Mouse (Mus musculus) embryonic fibroblast, embryonic 13.5 days (primary cell): Measurements from ENCODE around the gene Il17d. TPM values are rescaled to one million over a fixed set of nuclear protein-coding genes. Genes with fewer than 3 reads are reported as not detected.

Experiments used
- H3K27ac ChIP-seq: 2 replicates; pipeline ENCODE4 v1.5.1; 2012; ENCODE audit warnings: low read length, control low read depth, inconsistent platforms; ENCODE audit not compliant: insufficient read depth
- H3K4me1 ChIP-seq: 2 replicates; pipeline ENCODE4 v1.6.1; 2011; ENCODE audit warnings: low read length; ENCODE audit not compliant: control insufficient read depth, insufficient read depth
- H3K4me3 ChIP-seq: 2 replicates; pipeline ENCODE4 v1.5.1; 2011; ENCODE audit warnings: mild to moderate bottlenecking, control low read depth, low read length; ENCODE audit not compliant: insufficient read depth
- CTCF ChIP-seq: IDR thresholded peaks from 2 replicates; pipeline ENCODE4 v1.5.1; 2011; ENCODE audit warnings: mild to moderate bottlenecking, control low read depth, low read length, moderate library complexity, borderline replicate concordance; ENCODE audit not compliant: insufficient read depth
- POLR2A ChIP-seq: IDR thresholded peaks from 2 replicates; pipeline ENCODE4 v1.6.1; 2011; ENCODE audit warnings: low read depth, mild to moderate bottlenecking, control low read depth, low read length, moderate library complexity
- polyA plus RNA-seq: library from polyadenylated mRNA; stranded (reverse); fragments of >200 nt; gene quantifications from 2 replicates; pipeline ENCODE4 v1.2.4, GENCODE M21; 2011; ENCODE audit warnings: low read depth; ENCODE audit not compliant: missing spikeins, insufficient read length

Il17d gene
- polyA plus RNA-seq, 1 experiment = 3.5 TPM

DNA sequence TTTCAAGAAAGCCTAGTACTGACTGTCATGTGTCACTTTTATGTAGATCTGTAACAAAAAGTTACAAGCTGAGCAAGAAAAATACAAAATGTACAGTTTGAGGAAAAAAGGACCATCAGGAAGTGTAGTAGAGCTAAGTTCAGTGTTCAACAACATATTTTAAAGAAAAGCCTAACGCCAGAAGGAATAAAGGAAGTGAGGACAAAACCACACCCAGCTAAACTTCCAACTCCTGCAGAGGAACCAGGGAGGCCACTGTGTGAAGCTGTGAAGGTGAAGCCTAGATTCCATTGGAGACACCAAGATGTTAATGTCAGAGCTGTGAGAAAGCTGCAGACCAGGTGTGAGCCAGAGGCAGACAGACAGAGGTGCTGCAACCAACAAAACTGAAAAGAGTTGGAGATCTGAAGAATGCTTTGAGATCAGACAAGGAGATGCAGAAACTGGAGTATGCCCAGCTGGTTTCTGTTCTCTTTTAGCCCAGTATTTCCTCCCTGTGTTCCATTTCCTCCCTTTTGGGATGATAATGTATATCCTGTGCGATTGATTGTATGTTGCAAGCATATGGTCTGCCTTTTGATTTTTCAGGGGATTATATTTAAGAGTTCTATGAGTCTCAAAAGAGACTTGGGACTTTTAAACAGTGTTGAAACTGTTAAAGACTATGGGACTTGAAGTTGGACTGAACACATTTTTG, 51.9 kb downstream of the Il17d start:
- Histone ChIP-seq H3K27ac (no peak overlapping the region), H3K4me1 (no peaks in the 10 kb centered on the region), H3K4me3 (no peak overlapping the region)
- TF ChIP-seq CTCF (no peak), POLR2A (no peak)

DNA sequence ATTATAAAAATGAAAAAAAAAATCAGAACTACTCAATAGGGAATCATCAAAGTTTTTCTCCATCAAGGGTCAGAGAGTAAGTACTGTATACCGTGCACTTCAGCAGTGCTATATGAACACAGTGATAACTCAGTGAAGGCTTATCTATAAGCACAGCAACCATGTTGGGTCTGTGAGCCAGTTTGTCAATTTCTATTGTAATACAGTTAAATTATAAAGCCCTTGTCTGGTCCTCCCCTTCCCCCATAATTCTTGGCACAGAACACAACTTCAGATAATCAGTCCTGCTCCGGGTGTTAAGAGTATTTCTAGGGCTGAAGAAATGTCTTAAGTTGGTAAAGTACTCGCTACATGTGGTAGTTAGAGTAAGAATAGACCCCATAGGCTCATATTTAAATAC, 67.3 kb downstream of the Il17d start:
- H3K27ac ChIP-seq = no peak overlapping the region
- H3K4me3 ChIP-seq = no peak overlapping the region
- TF ChIP-seq CTCF = no peak
- no peaks in the 10 kb centered on the region for H3K4me1 ChIP-seq

Other genes starting within 250 kb of the Il17d start
- gene Cryl1, start 126.2 kb upstream of the Il17d start, polyA plus RNA-seq = 12.9 and 13.6 TPM in 2 replicates
- gene Ift88, start 100.7 kb upstream of the Il17d start, polyA plus RNA-seq = 12.8 and 22.8 TPM in 2 replicates
- 52.1 and 55.9 TPM in 2 replicates for gene Eef1akmt1, start 46.8 kb downstream of the Il17d start, polyA plus RNA-seq
- gene Xpo4, start 140.7 kb downstream of the Il17d start, polyA plus RNA-seq = 27.7 and 29.5 TPM in 2 replicates
- gene Gm49361, start 221.3 kb downstream of the Il17d start, polyA plus RNA-seq = 0.27 TPM in 1 of 2 replicates, not detected in the other
- 50.8 and 52.7 TPM in 2 replicates for gene Lats2, start 233.6 kb downstream of the Il17d start, polyA plus RNA-seq